Mouse (Mus musculus) layer of hippocampus, postnatal 10 days (tissue): ENCODE results near the gene Pilrb1. TPM values are rescaled to one million over a fixed set of nuclear protein-coding genes. Genes with fewer than 3 reads are reported as not detected.

Experiments
- DNase-seq, 2 experiments: peaks; one replicate each; pipeline ENCODE4 v3.0.0; 2021; ENCODE audit warnings: low spot score in 2 of 2
- total RNA-seq, 2 experiments: library from RNA; stranded (reverse); gene quantifications; 2 replicates each; pipeline ENCODE4 v1.2.3; 2021

The Pilrb1 gene
- total RNA-seq, 2 experiments from 2014 or later = not detected

GRCm38 (mm10) chr5:137830238-137830637 lies 27.7 kb downstream of the Pilrb1 start:
- no peak for DNase-seq

DNA sequence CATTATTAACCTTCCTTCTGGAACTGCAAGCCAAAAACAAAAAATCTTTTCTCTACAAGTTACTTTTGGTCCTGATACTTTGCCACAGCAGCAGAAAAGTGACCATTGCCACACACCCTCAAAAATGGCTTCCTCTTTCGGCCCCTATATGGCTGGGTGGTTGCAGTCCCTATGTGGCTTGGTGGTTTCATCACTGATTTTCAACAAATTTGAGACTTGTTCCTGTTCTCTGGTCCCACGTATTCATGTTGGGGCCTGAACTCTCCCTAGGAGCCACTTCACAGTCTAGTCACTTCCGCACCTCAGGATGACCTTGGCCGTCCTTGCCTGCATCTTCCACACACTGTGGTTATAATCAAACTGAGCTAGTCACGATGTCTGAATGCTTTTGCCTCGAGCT lies 29.2 kb downstream of the Pilrb1 start:
- no peak for DNase-seq

GRCm38 (mm10) chr5:137826421-137826820 lies 31.5 kb downstream of the Pilrb1 start:
- DNase-seq = no peak

- DNase-seq = no peak
These were observed 31.9 kb downstream of the Pilrb1 start for GRCm38 (mm10) chr5:137825971-137826370.

- DNase-seq = no peak
These were observed 32.9 kb downstream of the Pilrb1 start for GRCm38 (mm10) chr5:137825030-137825429.

- no peak for DNase-seq
These were observed 34.4 kb downstream of the Pilrb1 start for GRCm38 (mm10) chr5:137823455-137824045.

GRCm38 (mm10) chr5:137822602-137823001 lies 35.3 kb downstream of the Pilrb1 start:
- DNase-seq = no peak

GRCm38 (mm10) chr5:137822126-137822525 lies 35.8 kb downstream of the Pilrb1 start:
- no peak for DNase-seq

- no peak for DNase-seq
These were observed 40.3 kb downstream of the Pilrb1 start for GRCm38 (mm10) chr5:137817466-137818222.

DNA sequence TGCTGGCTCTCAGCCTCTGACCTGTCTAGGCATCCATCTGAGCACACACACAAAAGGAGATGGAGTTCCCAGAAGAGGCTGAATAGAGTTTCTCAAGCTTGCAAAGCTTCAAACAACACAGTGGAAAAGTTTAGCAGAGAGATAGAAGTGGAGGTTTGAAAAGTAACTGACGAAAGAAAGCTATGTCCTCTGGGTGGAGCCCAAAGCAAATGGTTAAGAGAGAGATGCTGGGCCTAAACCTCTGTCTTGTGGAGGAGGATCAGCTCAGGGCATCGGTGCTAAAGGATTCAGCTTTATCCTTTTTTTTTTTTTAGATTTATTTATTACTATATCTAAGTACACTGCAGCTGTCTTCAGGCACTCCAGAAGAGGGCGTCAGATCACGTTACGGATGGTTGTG lies 49.6 kb downstream of the Pilrb1 start:
- no peak for DNase-seq

GRCm38 (mm10) chr5:137806158-137806557 lies 51.7 kb downstream of the Pilrb1 start:
- DNase-seq = no peak

Other genes with a start within 250 kb of the Pilrb1 start
- gene Pcolce, start 244.3 kb downstream of the Pilrb1 start, total RNA-seq = 10 to 100 TPM; 10.7 to 12.0 TPM
- gene Fbxo24, start 229.1 kb downstream of the Pilrb1 start, total RNA-seq = under 1 TPM; 0.27 to 0.36 TPM
- 10 to 100 TPM; 13.2 to 20.1 TPM for gene Lrch4, start 229.0 kb downstream of the Pilrb1 start, total RNA-seq
- gene Gm20605, start 228.9 kb downstream of the Pilrb1 start, total RNA-seq = 1 to 10 TPM; 8.7 to 8.9 TPM
- gene Sap25, start 216.8 kb downstream of the Pilrb1 start, total RNA-seq = 1 to 10 TPM; 5.0 to 7.5 TPM
- gene Irs3, start 212.4 kb downstream of the Pilrb1 start, total RNA-seq = under 1 TPM; 0.18 to 0.25 TPM
- 10 to 100 TPM; 46.2 to 46.9 TPM for gene Agfg2, start 173.4 kb downstream of the Pilrb1 start, total RNA-seq
- 100 to 1,000 TPM; 100 to 105 TPM for gene Nyap1, start 116.5 kb downstream of the Pilrb1 start, total RNA-seq
- 100 to 1,000 TPM; 141 to 146 TPM for gene Tsc22d4, start 112.4 kb downstream of the Pilrb1 start, total RNA-seq
- 10 to 100 TPM; 23.2 to 31.6 TPM for gene Ppp1r35, start 79.3 kb downstream of the Pilrb1 start, total RNA-seq
- 10 to 100 TPM; 33.0 to 33.7 TPM for gene Mepce, start 70.5 kb downstream of the Pilrb1 start, total RNA-seq
- 1 to 10 TPM; 4.8 to 6.3 TPM for gene Zcwpw1, start 70.3 kb downstream of the Pilrb1 start, total RNA-seq
- 1 to 10 TPM in 1 of 2 experiments, under 1 TPM in 1; 0.45 to 1.2 TPM for gene Pilra, start 21.8 kb downstream of the Pilrb1 start, total RNA-seq
- gene Pilrb2, start 13.7 kb upstream of the Pilrb1 start, total RNA-seq = not detected
- not detected for gene Cyp3a13, start 63.5 kb upstream of the Pilrb1 start, total RNA-seq
- gene Gjc3, start 105.0 kb upstream of the Pilrb1 start, total RNA-seq = 1 to 10 TPM; 5.7 to 6.1 TPM
- gene Azgp1, start 123.4 kb upstream of the Pilrb1 start, total RNA-seq = not detected
- gene Smok3a, start 163.2 kb upstream of the Pilrb1 start, total RNA-seq = not detected
- gene Smok3b, start 163.3 kb upstream of the Pilrb1 start, total RNA-seq = not detected
- not detected for gene Smok3c, start 195.1 kb upstream of the Pilrb1 start, total RNA-seq
- 10 to 100 TPM; 38.4 to 43.5 TPM for gene Zkscan1, start 227.0 kb upstream of the Pilrb1 start, total RNA-seq